Mouse (Mus musculus) WW6 (cell line): Measurements from ENCODE around the gene Gstm4.

Experiments
- DNase-seq: peaks from one replicate; pipeline ENCODE4 v3.0.0-alpha.2; 2013; ENCODE audit warnings: low read depth, low spot score

Gstm4 gene

GRCm38 (mm10) chr3:108044394-108045140, at the start of gene Gstm4:
Gene Gstm4, minus strand, starts transcription at chr3:108044894.
- DNase-seq: peak; percentile 59

GRCm38 (mm10) chr3:108094146-108094545, 49.5 kb upstream of the Gstm4 start:
- DNase-seq: no peak

DNA sequence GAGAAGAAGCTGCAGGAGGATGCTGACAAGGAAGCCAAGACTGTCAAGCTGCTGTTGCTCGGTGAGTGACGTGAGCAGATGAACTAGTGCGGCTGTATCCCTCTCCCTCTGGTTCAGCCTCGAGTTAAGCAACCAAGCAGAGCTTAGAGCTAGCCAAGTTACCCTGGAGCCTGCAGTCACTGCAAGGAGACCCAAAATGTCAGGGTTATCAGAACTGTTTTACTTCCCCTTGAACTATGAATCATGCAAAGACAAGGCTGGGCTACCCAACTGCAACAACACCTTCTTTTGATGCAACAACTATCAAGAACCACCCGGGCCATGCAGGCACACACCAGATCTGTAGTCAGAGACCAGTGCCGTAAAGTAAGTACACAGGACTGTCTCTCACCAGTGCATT, 48.6 kb upstream of the Gstm4 start:
- DNase-seq: no peak

DNA sequence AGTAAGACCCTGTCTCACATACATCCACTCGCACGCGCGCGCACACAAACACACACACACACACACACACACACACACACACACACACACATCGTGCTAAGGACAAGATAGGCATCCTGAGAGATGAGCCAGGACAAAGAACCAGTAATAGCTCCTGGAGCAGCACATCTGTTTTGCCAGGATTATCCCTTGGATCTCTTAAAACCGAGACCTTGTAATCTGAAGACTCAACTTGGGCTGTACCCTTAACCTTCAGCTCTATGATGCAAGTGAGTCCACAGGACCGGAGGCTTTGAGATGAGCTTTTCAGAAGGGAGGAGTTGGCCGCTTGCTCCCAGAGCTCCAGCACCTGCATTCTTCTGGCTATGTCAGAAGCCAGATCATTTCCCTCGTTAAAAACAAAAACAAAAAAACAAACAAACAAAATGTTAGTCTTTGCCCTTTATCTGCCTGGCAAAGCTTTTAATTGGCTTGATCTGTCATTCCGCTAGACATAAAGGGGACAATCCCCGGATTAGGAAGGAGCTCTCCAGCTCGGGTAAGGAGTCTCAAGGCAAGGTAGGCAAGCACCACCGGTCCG, 47.9 kb upstream of the Gstm4 start, which contains the start of gene Gnat2:
Gene Gnat2, plus strand, starts transcription at position 254 of the 580 bp plus-strand sequence.
- no peak for DNase-seq

DNA sequence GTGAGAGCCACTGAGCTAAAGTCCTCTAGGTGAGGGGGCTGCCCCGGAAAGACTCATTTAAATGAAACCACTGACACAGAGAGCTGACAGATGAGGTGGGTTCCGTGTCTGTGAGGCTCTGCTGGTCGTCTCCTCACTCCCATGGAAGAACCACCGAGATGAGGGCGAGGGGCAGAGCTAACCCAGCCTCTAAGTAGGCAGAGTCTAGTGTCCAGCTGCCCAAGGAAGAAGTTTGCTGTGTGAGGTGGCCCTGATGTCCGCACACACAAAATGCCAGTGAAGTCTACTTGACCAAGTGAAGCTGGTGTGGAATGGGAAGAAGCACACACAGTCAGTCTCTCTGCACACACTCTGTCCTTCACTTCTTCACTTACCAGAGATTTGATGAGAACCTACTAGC, 47.3 kb upstream of the Gstm4 start:
- DNase-seq: no peak

- no peak for DNase-seq
These were observed 45.9 kb upstream of the Gstm4 start for GRCm38 (mm10) chr3:108090561-108090960.

- no peak for DNase-seq
These were observed 45.2 kb upstream of the Gstm4 start for GRCm38 (mm10) chr3:108089916-108090315.

GRCm38 (mm10) chr3:108088842-108089380, 44.2 kb upstream of the Gstm4 start:
- DNase-seq: no peak

DNA sequence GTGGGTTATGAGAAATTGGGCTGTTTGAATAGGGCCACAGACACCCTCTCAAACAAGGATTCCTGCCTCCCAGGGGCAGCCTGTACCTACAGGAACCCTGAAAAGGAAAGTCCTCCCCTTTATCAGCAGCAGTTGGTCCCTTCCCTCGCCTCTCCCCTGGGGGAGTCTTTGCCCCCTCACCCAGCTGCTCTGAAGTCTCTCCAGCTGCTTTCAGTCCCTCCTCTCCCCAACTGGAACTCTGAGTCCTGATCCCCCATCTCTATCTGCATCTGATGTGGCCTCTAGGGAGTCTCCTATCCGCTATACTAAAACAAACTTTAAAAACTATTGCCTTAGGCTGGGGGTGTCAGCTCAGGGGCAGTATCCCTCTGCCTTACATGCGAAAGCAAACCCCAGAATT, 42.6 kb upstream of the Gstm4 start:
- no peak for DNase-seq

- peak; percentile 68 for DNase-seq
These were observed 41.8 kb upstream of the Gstm4 start, which contains the start of gene Ampd2 for GRCm38 (mm10) chr3:108086470-108086979. Gene Ampd2, minus strand, starts transcription at chr3:108086651.

DNA sequence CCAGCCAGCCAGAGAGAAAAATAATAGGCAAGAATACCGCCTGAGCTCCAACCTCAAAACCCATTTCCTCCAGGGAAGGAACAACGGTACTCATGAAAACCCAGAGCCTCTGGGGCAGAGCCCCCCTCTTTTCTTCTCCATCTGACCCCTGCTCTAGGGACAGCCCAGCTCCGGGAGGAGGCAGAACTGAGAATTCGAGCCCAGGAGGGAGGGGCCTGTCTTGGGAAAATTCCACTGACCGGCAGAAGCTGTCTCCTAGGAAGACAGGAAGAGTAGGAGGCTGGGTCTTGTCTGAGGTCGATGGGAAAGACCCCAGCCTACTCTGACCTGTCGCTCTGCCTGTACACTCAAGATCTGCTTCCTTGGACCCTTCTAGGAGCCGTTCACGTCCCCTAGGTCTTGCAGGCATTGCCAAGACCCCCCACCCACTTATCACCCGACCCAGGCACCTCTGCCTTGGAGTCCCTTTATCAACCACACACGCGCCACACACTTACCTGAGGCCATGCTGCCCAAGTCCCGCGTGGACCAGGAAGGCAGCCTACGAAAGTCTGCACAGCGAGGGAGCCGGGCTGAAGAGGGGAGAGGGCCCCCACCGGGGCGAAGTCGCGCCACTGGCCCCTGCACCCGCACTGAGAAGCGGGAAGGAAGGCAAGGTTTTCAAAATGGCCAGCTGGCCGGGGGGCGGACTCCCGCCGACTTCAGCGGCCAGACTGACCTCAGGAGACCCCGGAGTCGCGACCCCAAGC, 41.2 kb upstream of the Gstm4 start:
- DNase-seq: no peak

DNA sequence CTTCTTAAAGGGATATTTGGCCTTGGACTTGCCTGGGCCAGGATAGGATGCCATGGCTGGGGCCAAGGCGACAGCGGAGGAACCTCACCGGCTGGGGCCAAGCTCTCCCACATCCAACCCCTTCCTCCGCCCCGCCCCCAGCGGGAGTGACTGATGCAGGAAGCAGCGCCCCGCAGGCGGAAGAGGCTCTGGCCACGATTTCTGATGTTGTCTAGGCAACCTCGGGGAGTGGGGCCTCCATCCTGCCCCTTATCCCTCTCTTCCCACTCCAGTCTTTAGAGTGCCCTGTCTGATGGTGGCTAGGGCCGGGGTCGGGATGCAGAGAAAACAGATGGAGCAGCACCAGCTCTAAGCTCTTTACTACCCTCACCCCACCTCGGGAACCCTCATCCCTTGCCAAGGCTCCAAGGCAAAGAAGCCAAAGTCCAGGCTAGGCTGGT, 40.6 kb upstream of the Gstm4 start:
- peak; percentile 57 for DNase-seq

DNA sequence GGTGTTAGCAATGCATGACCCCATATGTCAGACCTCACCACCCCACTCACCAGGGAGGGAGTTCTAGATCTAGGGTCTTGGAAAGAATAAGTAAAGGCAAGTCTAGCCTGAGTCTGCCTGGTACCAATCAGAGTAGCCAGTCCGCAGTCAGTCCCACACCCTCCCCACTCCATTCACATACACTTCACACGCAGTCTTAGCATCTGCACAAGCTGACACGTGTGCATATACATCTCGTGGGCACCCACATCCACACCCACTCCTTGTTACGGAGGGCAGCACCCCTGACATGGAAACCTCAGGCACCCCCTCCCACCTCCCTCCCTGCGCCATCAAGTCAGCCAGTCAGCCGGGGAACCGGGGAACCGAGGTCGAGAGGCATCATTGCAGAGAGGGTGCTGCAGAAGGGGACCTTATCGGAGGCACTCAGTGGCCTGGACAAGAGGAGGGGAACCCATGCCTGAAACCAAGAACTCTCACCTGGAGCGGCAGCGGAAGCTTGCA, 40.1 kb upstream of the Gstm4 start:
- no peak for DNase-seq

DNA sequence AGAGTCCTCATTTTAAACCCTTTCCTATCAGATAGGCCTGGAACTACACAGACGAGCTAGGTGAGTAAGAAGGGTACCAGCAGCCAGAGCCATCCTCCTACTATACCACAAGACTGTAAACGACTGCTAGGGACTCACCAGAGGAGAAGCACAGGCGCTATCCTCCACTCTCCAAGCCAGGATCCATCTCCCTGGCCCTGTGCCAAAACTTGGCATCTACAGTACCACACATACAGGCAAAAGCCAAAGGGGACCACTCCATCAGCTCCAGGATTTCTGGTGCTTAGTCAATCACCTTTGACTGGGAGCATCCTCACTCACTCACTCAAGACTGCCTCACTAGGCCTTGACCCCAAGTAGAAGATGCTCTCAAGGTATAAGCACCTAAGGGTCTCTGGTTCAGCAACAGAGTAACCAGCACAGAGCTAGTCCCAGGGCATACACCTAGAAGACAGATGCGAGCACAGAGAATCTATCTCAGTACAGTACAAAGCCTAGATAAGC, 39.3 kb upstream of the Gstm4 start:
- no peak for DNase-seq

DNA sequence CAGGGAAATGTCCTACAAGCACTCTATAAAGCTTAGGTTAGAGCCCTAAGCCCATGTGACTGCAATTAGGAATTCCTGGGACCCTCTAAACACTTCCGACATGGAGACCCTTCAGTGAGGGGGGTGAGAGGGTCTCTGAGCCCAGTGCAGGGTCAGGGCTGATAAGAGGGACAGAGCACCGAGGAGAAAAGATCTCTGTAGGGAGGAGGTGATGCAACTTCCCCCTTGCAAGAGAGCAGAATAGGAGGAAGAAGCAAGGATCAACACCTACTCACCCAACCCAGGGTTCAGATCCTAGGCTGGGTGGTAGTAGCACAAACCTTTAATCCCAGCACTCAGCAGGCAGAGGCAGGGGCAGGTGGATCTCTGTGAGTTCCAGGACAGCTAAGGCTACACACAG, 38.5 kb upstream of the Gstm4 start:
- no peak for DNase-seq

GRCm38 (mm10) chr3:108082251-108082875, 37.7 kb upstream of the Gstm4 start:
- no peak for DNase-seq

DNA sequence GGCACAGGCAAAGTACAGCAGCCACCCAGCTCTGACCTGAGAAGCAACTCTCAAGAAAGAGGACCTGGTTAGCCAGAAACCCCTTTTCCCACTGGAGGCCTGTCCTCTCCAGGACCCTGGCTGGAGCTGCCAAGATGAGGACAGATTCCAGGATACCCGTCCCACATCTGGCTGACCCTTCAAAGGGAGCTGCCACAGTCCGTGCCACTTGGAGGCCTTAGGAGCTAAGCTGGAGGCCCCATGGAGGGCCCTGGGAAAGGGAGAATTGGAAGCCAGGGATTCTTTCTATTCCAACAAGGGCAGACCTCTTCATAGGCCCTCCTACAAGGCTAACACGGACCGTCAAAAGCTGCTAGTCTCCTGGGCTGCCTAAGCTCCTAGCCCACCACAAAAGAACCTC, 37.0 kb upstream of the Gstm4 start:
- DNase-seq: no peak

GRCm38 (mm10) chr3:108076836-108077235, 32.1 kb upstream of the Gstm4 start:
- DNase-seq: no peak

GRCm38 (mm10) chr3:108072983-108073569, 28.4 kb upstream of the Gstm4 start:
- no peak for DNase-seq
